Mouse (Mus musculus): Measurements from ENCODE around the gene Gk2. TPM values are rescaled to one million over a fixed set of nuclear protein-coding genes. Genes with fewer than 3 reads are reported as not detected.

Gk2 gene
- polyA plus RNA-seq, 1 experiment from 2014 or later: not detected

DNA sequence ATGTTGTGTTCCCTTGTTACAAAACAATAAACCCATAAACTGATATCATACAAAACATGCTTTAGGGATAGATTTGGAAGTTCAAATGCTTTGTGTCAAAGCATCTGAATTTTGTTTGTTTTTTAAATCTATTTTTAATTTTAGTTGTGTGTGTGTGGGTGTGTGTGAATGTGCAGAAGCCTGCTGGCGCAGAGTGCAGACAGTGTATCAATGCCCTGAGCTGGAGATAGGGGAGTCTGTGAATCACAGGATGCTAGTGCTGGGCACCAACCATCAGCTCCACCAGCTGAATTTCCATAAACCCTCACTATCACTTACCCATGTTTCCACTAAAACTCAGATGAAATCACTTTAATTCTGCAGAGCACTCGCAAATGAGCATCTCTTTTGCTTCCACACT, 24.3 kb downstream of the Gk2 start:
- ATAC-seq (replicated peaks; ENCODE audit: insufficient number of reproducible peaks, insufficient read depth, low FRiP score, low read depth): no peak
- Histone ChIP-seq H3K4me1 (replicated peaks) (no peaks in the 10 kb centered on the region), H3K9me3 (replicated peaks) (no peaks in the 10 kb centered on the region), H3K9ac (no peak overlapping the region), H3K27me3 (no peaks in the 10 kb centered on the region), H3K4me2 (no peak overlapping the region), H3K27ac (no peak overlapping the region), H3K4me3 (no peak overlapping the region), H3K36me3 (no peaks in the 10 kb centered on the region)
- 88% methylated on average over 2 of the region's 2 CpGs for WGBS

DNA sequence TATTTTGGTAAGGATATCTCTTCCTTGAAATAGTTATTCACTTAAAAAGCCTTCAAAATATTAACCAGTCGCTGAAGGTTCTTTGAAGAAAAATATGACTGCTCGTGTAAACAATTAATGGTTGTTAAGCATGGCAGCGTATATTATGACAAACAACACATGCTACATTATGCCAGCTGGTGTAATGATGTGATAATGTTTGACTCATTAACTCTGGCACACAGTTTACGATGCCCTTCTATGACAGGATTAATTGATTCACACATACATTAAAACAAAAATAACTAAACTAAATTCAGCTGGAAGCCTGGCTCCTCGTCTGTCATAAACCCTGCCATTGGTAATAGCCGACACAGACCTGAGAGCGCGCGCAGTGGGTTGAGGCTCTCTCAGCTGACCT, 26.8 kb downstream of the Gk2 start:
- H3K27me3 ChIP-seq: no peaks in the 10 kb centered on the region
- H3K4me3 ChIP-seq: no peak overlapping the region
- no peak overlapping the region for H3K27ac ChIP-seq
- no peak for ATAC-seq (replicated peaks; ENCODE audit: insufficient number of reproducible peaks, insufficient read depth, low FRiP score, low read depth)
- H3K9me3 ChIP-seq (replicated peaks): no peaks in the 10 kb centered on the region
- 83% methylated on average over 9 of the region's 9 CpGs for WGBS
- no peaks in the 10 kb centered on the region for H3K36me3 ChIP-seq
- no peak overlapping the region for H3K9ac ChIP-seq
- no peaks in the 10 kb centered on the region for H3K4me1 ChIP-seq (replicated peaks)
- no peak overlapping the region for H3K4me2 ChIP-seq

DNA sequence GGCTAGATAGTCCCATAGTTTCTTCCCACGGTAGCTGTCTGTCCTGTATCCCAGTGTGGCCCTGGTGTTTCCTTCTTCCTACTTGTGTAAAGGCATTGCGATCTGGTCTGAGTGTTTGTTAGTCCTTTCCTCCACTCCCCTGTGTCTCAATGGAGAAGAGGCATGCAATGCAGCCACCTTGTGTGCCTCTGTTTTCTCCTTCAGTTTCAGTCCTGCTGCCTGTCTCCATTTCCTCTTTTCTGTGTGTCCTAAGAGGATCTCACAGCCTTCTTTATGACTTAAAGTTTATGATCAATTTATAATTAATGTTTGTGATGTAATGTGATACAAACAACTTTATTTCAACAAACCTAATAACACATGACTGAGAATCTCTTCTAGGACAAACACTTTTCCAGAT, 35.2 kb downstream of the Gk2 start:
- no peak overlapping the region for H3K4me2 ChIP-seq
- H3K4me1 ChIP-seq (replicated peaks): no peaks in the 10 kb centered on the region
- no peak overlapping the region for H3K27ac ChIP-seq
- WGBS: 85% methylated on average over 2 of the region's 2 CpGs
- H3K36me3 ChIP-seq: no peaks in the 10 kb centered on the region
- H3K4me3 ChIP-seq: no peak overlapping the region
- ATAC-seq (replicated peaks; ENCODE audit: insufficient number of reproducible peaks, insufficient read depth, low FRiP score, low read depth): no peak
- no peak overlapping the region for H3K9ac ChIP-seq
- no peaks in the 10 kb centered on the region for H3K27me3 ChIP-seq
- H3K9me3 ChIP-seq (replicated peaks): no peaks in the 10 kb centered on the region

DNA sequence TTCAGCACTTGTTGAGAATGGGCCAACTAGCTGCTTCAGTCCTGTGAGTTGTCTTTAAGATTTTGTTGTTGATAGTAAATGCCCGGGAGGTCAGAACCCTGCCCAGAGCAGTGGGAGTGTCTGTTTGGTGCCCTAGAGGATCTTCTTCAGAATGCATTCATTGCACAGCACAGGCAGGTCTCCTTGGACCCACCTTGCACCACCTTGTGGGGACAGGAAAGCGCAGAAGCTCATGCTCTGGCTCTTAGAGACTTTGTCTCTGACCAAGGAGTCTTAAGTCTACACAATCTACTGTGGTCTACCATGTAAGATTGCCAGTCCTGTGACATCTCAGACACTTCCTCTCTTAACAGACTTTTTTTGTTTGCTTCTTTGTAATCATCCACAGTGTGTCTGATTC, 39.6 kb downstream of the Gk2 start:
- no peaks in the 10 kb centered on the region for H3K27me3 ChIP-seq
- no peak overlapping the region for H3K27ac ChIP-seq
- ATAC-seq (replicated peaks; ENCODE audit: insufficient number of reproducible peaks, insufficient read depth, low FRiP score, low read depth): no peak
- 74% methylated on average over 2 of the region's 2 CpGs for WGBS
- H3K9ac ChIP-seq: no peak overlapping the region
- H3K4me3 ChIP-seq: no peak overlapping the region
- H3K9me3 ChIP-seq (replicated peaks): no peaks in the 10 kb centered on the region
- H3K4me1 ChIP-seq (replicated peaks): peaks cover 3% of the 10 kb centered on the region; the same call in 1 of the 2 replicates
- no peaks in the 10 kb centered on the region for H3K36me3 ChIP-seq
- H3K4me2 ChIP-seq: no peak overlapping the region

DNA sequence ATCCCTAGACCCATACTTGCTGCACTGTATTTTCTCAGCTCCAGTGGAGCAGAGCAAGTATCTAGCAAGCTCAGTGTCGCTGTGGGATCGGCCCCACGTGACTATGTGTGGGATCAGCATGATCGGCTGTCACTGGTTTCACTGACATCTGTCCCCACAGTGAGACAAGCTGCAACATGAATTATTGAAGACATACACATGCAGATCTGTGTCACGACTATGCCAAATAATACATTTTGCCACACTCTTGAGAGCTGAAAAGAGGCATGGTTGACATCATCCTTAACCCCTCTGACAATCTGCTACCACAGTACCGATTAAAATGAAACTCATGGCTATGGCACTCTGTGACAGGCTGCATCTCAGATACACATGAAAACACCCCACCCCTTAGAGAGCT, 41.0 kb downstream of the Gk2 start:
- H3K4me1 ChIP-seq (replicated peaks): peaks cover 3% of the 10 kb centered on the region; the same call in 1 of the 2 replicates
- H3K4me2 ChIP-seq: no peak overlapping the region
- 61% methylated on average over 6 of the region's 6 CpGs for WGBS
- no peak overlapping the region for H3K27ac ChIP-seq
- H3K9me3 ChIP-seq (replicated peaks): no peaks in the 10 kb centered on the region
- H3K9ac ChIP-seq: no peak overlapping the region
- H3K27me3 ChIP-seq: no peaks in the 10 kb centered on the region
- ATAC-seq (replicated peaks; ENCODE audit: insufficient number of reproducible peaks, insufficient read depth, low FRiP score, low read depth): no peak
- no peaks in the 10 kb centered on the region for H3K36me3 ChIP-seq
- H3K4me3 ChIP-seq: no peak overlapping the region

DNA sequence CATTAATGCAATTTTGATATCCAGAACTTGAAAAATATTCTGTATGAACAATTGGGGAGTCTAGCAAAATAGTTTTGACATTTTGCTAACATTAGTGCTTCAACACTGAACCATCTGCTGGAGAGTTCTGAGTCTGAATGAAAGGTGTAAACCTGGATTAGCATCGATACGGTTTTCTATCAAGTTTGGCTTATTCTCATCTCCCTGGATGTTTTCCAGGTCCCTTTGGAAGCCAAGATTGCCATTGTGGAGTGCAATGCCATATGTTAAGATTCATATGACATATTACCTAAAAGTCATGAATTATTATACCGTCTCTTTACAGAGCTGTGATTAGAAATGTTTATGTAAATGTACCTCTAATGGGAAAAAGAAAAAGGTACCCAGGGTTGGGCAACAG, 43.1 kb downstream of the Gk2 start:
- Histone ChIP-seq H3K27ac (no peak overlapping the region), H3K9ac (no peak overlapping the region), H3K36me3 (no peaks in the 10 kb centered on the region), H3K4me3 (no peak overlapping the region), H3K27me3 (no peaks in the 10 kb centered on the region), H3K4me1 (replicated peaks) (peaks cover 3% of the 10 kb centered on the region; the same call in 1 of the 2 replicates), H3K4me2 (no peak overlapping the region), H3K9me3 (replicated peaks) (no peaks in the 10 kb centered on the region)
- 82% methylated on average over 3 of the region's 3 CpGs for WGBS
- no peak for ATAC-seq (replicated peaks; ENCODE audit: insufficient number of reproducible peaks, insufficient read depth, low FRiP score, low read depth)

DNA sequence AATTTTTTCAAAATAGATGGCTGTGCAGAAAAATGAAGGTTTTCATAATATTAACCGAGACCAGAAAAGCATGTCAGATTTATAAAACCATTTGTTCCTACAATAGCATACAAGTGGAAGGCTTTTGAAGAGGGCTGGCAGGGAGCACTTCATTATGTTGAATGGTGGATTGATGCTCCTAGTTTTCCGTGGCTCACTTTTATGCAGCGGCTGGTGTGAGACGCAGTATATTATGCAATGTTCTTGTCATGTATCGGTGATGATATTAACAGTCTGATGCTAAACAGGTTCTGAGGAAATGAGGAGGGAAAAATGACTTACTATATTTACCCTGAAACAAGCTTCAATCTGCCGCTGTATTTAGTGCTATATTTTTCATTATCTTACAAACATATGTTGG, 46.6 kb downstream of the Gk2 start:
- 79% methylated on average over 6 of the region's 6 CpGs for WGBS

DNA sequence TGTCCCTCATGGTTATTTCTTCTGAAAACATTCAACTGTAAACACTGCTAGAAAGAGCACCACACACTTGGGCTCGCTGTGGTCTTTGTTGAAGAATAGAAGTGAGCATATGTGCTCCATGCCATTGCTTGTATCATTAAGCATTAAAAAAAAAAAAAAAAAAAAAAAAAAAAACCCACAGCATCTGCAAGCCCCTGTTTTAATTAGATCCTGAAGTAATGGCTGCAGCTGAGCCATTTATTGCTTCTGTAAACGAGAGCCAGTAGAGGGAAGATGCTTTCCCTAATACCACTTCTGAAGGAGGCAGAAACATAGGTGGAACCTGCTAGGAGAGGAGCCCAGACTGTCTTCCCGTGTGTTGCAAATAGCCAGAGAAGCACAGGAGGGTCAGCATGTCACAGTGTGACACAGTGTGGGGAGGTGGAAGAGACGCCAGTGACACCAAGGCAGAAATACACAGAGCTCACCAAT, 47.6 kb downstream of the Gk2 start:
- no peaks in the 10 kb centered on the region for H3K36me3 ChIP-seq

More for the DNA sequence above, 46.6 kb downstream of the Gk2 start:
- Histone ChIP-seq H3K4me2 (no peak overlapping the region), H3K9me3 (replicated peaks) (no peaks in the 10 kb centered on the region), H3K27ac (no peak overlapping the region), H3K27me3 (no peaks in the 10 kb centered on the region), H3K4me3 (no peak overlapping the region), H3K36me3 (no peaks in the 10 kb centered on the region), H3K4me1 (replicated peaks) (no peaks in the 10 kb centered on the region), H3K9ac (no peak overlapping the region)
- no peak for ATAC-seq (replicated peaks; ENCODE audit: insufficient number of reproducible peaks, insufficient read depth, low FRiP score, low read depth)

More for the DNA sequence above, 47.6 kb downstream of the Gk2 start:
- 56% methylated on average over 4 of the region's 4 CpGs for WGBS
- H3K4me1 ChIP-seq (replicated peaks): no peaks in the 10 kb centered on the region
- H3K9ac ChIP-seq: no peak overlapping the region
- no peak overlapping the region for H3K4me3 ChIP-seq
- H3K27ac ChIP-seq: no peak overlapping the region
- H3K9me3 ChIP-seq (replicated peaks): no peaks in the 10 kb centered on the region
- H3K27me3 ChIP-seq: no peaks in the 10 kb centered on the region
- no peak for ATAC-seq (replicated peaks; ENCODE audit: insufficient number of reproducible peaks, insufficient read depth, low FRiP score, low read depth)
- no peak overlapping the region for H3K4me2 ChIP-seq

Other genes starting within 250 kb of the Gk2 start
- gene Naa11, start 64.6 kb downstream of the Gk2 start, polyA plus RNA-seq (2015; fragmentation: Nextera tagmentation; extraction: Ambion mirVana): not detected in 2 replicates